Mouse (Mus musculus) ZHBTc4 (cell line): ENCODE measurements around the gene Ctnnd2.

Experiments used
- DNase-seq: peaks from one replicate; pipeline ENCODE4 v3.0.0-alpha.2; 2011; ENCODE audit warnings: low read depth, low spot score

Gene Ctnnd2

DNA sequence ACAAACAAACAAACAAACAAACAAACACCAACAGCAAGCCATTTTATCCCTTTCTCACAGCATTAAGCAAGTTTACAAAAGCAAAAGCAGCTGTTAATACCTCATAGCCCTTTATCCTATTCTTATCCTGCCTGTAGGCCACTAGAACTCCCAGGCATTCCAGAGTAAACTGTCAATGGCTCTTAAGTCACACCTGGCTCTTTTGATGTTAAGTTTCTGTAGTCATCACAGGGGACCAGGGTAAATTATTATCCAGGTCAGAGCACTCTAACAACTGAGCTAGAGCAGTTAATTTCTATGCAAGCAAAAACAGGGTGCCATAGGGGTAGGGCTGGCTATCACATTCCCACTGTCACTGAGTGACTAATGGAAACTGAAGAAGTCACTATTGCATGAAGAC is 214.1 kb downstream of the Ctnnd2 start:
- no peak for DNase-seq

DNA sequence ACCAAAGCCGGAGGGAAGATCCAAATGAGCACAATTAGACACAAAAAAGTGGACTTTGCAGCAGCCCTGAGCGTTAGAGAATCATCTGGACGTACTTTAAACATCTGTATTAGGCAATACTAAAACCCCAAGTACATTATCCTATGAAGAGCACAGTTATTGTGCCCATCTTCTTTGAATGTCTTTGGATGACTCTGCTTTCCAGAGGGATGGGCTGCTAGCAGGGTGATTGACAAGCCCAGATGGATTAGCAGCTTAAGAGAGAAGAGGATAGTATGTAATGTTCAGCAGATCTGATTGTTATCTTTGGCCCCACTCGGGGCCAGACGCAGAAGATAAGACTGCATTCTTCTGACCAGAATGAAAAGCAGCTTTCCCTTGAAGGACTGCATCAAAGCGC is 214.9 kb downstream of the Ctnnd2 start:
- DNase-seq: peak; percentile 18

GRCm38 (mm10) chr15:30401111-30401510 is 228.7 kb downstream of the Ctnnd2 start:
- no peak for DNase-seq

DNA sequence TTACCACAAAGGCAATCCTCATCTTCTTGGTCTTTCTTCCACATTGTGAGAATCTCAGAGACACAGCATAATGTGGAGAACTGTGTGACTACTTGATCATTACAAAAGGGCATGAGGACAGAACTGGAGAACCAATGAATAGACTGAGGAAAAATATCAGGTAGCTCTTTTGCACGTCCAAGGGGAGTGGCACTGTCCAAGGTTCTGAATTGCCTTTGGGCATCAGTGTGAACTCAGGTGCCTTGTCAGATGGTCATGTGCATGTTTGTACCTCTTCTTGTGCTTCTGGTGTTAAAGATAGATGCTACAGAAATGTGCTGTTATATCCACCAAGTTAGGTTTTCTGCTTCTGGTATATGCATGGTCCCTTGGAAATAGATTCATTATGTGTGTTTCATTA is 233.9 kb downstream of the Ctnnd2 start:
- DNase-seq: peak; percentile 51

GRCm38 (mm10) chr15:30423146-30423545 is 250.8 kb downstream of the Ctnnd2 start:
- DNase-seq: no peak

- peak; percentile 15 for DNase-seq
Measured at GRCm38 (mm10) chr15:30424290-30424689, 251.9 kb downstream of the Ctnnd2 start.

GRCm38 (mm10) chr15:30427342-30427741 is 254.9 kb downstream of the Ctnnd2 start:
- peak; percentile 64 for DNase-seq

GRCm38 (mm10) chr15:30439045-30439444 is 266.7 kb downstream of the Ctnnd2 start:
- DNase-seq: no peak

- no peak for DNase-seq
Measured at GRCm38 (mm10) chr15:30450765-30451164, 278.4 kb downstream of the Ctnnd2 start.

DNA sequence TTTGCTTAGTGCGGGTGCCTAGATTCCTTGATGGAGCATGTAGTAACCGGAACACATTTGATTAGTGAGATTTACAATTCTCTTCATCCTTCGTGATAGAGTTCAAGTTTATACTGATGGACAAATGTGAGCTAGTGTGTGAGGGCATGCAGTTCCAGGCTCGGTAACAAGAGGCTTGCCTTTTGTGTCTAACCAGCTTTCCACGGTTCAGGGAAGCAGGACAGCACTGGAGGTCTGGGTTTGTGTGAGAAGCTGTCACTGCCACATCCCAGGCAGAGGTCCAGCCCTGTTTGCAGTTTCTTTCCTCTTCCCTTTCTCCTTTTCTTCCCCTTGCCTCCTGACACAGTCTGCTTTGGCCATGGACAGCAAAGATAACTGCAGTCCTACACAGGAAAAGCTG is 279.5 kb downstream of the Ctnnd2 start:
- no peak for DNase-seq

DNA sequence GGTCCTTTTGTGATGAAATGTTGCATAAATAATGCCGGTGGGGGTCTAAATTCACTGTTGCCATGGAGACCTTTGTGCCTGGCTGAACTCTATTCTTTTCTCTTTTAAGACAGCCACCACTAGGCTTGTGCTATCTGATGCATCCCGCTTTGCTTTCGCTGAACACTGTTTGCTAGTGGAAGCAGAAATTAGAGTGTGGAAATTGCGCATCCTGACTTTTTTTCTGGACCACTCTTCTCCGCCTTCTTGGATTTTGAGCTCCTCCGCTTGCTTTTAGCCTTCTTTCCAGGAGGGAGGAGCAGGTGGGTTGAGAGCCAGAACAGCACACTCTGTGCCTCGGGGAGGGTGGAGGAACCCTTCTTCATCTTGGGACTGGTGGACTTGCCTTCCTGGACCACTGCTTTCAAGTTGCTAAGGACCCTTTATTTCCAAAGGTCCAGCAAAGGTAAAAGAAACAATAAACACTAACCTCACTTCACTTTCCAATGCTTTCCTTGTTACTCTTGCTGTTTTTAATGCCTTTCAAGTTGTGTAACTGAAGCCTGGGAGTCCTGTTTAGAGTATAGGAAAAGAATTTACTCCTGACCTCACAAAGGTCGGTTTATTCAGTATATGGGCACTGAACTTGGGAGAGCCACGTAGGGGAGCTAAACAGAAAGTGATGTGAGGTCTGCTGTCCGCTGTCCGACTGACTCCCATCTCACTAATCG is 285.3 kb downstream of the Ctnnd2 start:
- peak; percentile 21 for DNase-seq

- DNase-seq: no peak
Measured at GRCm38 (mm10) chr15:30458671-30459070, 286.3 kb downstream of the Ctnnd2 start.

GRCm38 (mm10) chr15:30460341-30461125 is 288.1 kb downstream of the Ctnnd2 start:
- DNase-seq: peak; percentile 21

DNA sequence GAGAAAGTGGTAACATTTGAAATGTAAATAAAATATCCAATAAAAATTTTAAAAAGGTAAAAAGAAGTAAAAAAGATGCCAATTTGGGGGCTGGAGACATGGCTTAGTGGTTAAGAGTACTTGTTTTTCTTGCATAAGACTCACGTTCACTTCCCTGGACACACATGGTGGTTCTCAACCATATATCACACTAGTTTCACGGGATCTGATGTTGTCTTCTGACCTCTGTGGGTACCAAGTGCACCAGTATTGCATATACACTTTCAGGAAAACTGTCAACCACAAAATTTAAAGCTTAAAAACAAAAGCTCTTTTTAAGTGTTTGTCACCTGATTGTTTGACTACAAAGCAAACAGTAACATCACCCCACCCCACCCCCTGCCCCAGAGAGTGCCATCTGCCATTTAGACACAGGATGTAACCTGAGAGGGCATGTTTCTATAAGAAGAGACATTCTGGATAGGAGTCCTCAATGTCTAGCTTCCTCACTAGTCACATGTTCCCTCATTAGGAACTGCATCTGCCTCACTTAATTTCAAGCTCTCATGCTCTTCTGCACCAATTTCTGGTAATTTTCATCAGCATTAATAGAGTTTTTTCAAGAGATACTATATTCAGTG is 290.5 kb downstream of the Ctnnd2 start:
- no peak for DNase-seq

GRCm38 (mm10) chr15:30463471-30464047 is 291.2 kb downstream of the Ctnnd2 start:
- no peak for DNase-seq

DNA sequence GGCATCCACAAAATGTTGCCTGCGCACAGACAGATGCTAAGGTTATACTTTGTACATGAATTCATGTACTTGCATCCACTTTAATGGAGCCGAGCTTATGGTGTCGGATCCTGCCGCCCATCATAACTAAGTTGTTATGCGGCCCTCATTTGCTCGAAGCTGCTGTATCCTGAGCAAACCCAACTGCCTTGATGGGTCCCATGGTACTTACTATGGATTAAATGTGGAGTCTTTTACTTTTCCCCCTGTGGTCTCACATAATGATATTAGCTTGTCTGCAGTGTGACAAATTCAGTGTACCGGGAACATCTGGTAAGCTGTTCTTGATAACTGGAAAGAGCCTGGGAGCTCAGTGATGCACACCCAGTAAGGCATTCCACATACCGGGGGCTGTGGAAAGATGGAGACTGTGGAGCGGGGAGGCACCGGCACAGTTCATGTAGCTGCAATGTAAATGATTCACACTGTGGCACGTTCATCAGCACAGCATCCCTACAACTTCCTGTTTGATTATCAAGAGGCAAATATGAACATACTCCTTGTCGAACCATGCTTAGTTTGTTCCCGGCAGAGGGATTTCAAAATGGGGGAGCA is 294.7 kb downstream of the Ctnnd2 start:
- no peak for DNase-seq

DNA sequence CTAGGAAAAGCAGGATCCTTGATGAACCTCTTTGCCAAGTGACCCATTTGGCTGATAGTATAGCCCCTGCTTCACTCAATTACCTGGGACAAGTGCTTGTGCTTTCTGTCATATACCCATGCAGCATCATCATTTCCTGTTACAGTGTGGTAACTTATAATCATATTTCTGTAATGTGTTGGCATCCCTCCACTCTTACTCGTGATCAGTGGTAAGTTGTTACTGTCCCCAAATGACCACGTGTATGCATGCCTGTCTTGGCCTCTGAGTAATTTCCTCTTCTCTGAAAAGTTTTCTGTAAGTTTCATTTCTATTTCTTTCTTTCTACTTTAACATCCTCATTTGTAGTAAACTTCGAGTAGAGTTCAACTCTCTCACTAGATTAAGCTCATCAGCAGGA is 296.4 kb downstream of the Ctnnd2 start:
- no peak for DNase-seq

DNA sequence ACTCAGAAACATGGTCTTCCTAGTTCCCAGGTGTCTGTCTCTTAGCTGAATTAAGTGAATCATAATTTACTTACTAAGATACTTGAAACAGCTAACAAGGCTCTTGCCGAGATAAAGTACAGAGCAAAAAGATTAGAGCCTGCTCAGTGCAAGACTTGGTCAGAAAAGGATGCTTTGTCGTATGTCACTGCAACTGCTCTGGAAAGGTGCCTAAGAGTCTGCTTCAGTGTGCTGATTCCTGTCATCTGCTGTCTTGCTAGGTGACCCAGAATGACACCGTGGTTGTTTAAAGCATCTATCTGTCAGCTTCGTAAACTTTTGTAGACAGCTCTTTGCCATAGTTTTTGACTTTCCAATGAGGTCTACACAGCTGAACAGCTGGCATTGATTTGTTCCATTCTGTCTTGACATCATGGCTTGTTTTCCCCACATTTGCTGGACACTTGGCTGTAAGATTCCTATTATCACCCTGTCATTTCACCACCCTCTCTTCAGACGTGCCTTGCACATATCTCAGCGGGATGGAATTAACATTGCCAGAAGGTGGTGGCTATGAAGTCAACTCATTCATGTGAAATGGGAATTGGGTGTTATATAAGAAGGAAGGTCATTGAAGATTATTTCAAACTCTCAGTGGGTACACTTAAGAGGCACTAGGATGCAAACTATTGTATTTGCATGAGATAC is 299.0 kb downstream of the Ctnnd2 start:
- DNase-seq: no peak

DNA sequence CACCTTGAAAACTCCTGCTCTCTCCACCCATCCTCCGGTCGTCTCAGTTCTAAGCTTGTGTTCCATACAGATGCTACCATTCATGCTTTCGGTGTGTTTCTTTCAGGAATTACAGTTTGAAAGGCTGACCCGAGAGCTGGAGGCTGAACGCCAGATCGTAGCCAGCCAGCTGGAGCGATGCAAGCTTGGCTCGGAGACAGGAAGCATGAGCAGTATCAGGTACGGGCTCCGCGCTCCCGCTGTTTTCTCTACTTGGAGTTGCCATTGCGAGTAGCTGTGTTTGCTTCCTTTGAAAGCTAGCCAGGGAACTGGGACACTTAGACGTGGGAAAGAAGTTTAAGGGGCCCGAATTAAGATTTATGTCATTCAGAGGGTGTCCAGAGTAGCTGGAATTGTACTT is 308.3 kb downstream of the Ctnnd2 start:
- DNase-seq: peak; percentile 9

- no peak for DNase-seq
Measured at GRCm38 (mm10) chr15:30506476-30506875, 334.1 kb downstream of the Ctnnd2 start.

DNA sequence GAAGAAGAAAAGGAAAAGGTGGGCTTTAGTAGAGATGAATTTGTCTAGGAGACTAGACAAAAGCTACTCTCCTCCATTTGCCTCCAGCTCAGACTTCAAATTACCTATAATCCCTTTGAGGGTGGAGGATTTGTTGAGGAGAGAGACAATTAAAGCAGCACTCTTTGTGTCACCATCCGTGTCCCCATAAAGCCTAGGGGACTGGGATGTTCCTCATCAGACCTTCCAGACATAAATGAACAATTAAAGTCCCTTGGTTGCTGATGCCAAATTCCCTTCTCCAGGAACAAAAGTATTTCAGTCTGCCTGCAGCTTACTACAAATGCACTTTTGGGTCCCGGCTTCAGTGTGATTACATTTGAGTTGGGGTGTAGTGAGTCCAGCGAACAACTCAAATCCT is 340.1 kb downstream of the Ctnnd2 start:
- DNase-seq: no peak
